Mouse (Mus musculus): Measurements from ENCODE around the gene Zcchc9. TPM values are rescaled to one million over a fixed set of nuclear protein-coding genes. Genes with fewer than 3 reads are reported as not detected.
"Not testable (repeated sequence)": the region's sequence is repeated elsewhere in the genome, so short reads cannot be mapped to it uniquely, and the experiment has no call there.

Zcchc9 gene
- polyA plus RNA-seq, 1 experiment from 2014 or later = 34.3 TPM

DNA sequence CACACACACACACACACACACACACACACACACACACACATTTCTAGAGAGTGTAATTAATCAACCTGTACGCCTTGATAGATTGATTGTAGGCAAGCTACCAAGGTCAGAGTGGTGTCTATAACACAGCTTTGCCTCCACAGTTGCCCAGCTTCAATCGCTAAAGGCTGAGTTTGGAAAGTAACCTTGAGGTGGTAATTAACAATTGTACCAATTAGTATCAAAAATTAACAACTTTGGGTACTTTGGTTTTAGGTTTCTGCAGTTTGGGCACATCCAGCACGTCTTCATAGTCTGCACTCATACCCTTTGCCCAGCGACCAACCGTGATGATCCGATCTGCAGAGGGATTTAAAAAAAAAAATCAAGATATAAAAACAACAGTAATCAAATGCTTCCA is 10.6 kb downstream of the Zcchc9 start:
- WGBS = 95% methylated on average over 6 of the region's 6 CpGs
- Histone ChIP-seq H3K4me1 (no peaks in the 10 kb centered on the region), H3K9me3 (no peaks in the 10 kb centered on the region), H3K27ac (no peak overlapping the region), H3K36me3 (peaks cover 66% of the 10 kb centered on the region), H3K27me3 (no peaks in the 10 kb centered on the region), H3K4me3 (no peak overlapping the region), H3K9ac (no peak overlapping the region), H3K4me2 (replicated peaks) (no peak overlapping the region)
- ATAC-seq (ENCODE audit: insufficient number of reproducible peaks, insufficient read depth, low FRiP score, low TSS enrichment) = no peak

GRCm38 (mm10) chr13:91796003-91796402 is 11.5 kb downstream of the Zcchc9 start:
- H3K4me2 ChIP-seq (replicated peaks) = no peak overlapping the region
- H3K9me3 ChIP-seq = no peaks in the 10 kb centered on the region
- no peak overlapping the region for H3K9ac ChIP-seq
- 78% methylated on average over 6 of the region's 6 CpGs for WGBS
- peaks cover 61% of the 10 kb centered on the region for H3K36me3 ChIP-seq
- ATAC-seq (ENCODE audit: insufficient number of reproducible peaks, insufficient read depth, low FRiP score, low TSS enrichment) = no peak
- no peak overlapping the region for H3K27ac ChIP-seq
- H3K4me3 ChIP-seq = no peak overlapping the region
- no peaks in the 10 kb centered on the region for H3K4me1 ChIP-seq
- H3K27me3 ChIP-seq = no peaks in the 10 kb centered on the region

DNA sequence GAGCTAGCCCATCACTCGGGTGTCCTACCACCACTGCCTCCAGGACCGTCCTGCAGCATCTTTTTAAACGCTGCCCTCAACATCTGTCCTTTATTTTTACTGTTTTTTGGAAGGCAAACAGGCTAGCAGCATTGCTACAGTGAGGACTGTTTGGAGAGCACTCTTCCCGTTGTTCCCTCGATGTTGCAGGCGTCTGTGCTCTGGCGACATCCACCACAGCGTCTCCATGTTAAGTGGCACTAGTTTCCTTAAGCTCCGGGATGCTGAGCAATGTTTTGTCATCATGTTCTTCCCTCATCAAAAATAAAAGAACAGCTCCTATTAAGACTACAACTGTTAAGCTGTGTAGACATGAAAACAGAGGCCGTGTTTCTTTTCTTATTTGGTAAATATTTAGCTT is 11.9 kb downstream of the Zcchc9 start:
- H3K9ac ChIP-seq = no peak overlapping the region
- H3K4me1 ChIP-seq = no peaks in the 10 kb centered on the region
- H3K27ac ChIP-seq = no peak overlapping the region
- H3K4me2 ChIP-seq (replicated peaks) = no peak overlapping the region
- no peaks in the 10 kb centered on the region for H3K9me3 ChIP-seq
- ATAC-seq (ENCODE audit: insufficient number of reproducible peaks, insufficient read depth, low FRiP score, low TSS enrichment) = no peak
- 88% methylated on average over 10 of the region's 10 CpGs for WGBS
- H3K4me3 ChIP-seq = no peak overlapping the region
- no peaks in the 10 kb centered on the region for H3K27me3 ChIP-seq
- peaks cover 59% of the 10 kb centered on the region for H3K36me3 ChIP-seq

DNA sequence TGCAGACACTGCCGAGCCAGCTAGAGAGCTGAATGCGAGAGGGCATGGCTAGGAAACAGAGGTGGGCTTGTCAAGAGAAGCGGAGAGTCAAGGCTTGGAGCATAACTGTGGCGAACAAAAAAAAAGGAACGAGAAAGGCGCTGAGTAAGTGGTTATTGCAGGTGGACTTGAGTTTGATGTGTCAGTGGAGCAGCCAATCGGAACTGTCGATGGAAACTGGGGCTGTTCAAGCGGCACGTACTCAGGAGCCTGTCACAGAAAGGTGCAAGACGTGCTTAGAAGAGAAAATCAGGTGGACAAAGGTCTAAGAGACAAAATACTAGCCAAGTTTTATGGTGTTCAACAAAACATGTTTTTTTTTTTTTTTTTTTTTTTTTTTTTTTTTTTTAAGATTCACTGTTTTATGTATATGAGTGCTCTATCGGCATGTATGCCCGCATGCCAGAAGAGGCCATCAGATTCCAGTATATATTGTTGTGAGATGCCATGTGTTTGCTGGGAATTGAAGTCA is 12.5 kb downstream of the Zcchc9 start:
- no peak overlapping the region for H3K4me3 ChIP-seq
- H3K4me1 ChIP-seq = no peaks in the 10 kb centered on the region
- H3K27ac ChIP-seq = no peak overlapping the region
- no peaks in the 10 kb centered on the region for H3K9me3 ChIP-seq
- no peak overlapping the region for H3K4me2 ChIP-seq (replicated peaks)
- H3K27me3 ChIP-seq = no peaks in the 10 kb centered on the region
- WGBS = 93% methylated on average over 13 of the region's 13 CpGs
- peaks cover 52% of the 10 kb centered on the region for H3K36me3 ChIP-seq
- ATAC-seq (ENCODE audit: insufficient number of reproducible peaks, insufficient read depth, low FRiP score, low TSS enrichment) = no peak
- H3K9ac ChIP-seq = no peak overlapping the region

GRCm38 (mm10) chr13:91792035-91792434 is 15.5 kb downstream of the Zcchc9 start:
- 71% methylated on average over 1 of the region's 1 CpGs for WGBS
- Histone ChIP-seq H3K36me3 (peaks cover 26% of the 10 kb centered on the region), H3K9ac (no peak overlapping the region), H3K4me2 (replicated peaks) (no peak overlapping the region), H3K27ac (no peak overlapping the region), H3K9me3 (no peaks in the 10 kb centered on the region), H3K4me1 (no peaks in the 10 kb centered on the region), H3K27me3 (no peaks in the 10 kb centered on the region), H3K4me3 (no peak overlapping the region)
- no peak for ATAC-seq (ENCODE audit: insufficient number of reproducible peaks, insufficient read depth, low FRiP score, low TSS enrichment)

DNA sequence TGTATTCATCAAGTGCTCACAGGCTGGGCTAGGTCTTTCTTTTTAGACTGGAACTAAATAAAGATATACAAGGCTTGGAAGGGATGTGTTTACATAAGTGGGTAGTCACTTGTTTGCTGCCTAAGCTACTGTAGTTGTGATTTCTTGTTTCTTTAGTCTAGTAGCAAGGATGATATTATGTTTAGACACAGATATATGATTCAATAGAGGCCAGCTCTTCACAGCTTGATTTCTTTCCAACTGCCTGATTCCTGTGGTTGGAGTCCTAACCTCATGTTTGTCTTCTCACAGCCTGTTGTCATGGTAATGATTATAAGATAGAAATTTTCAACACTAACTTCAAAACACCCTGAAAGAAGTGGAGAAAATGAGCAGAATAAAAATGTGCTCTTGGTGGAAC is 27.6 kb downstream of the Zcchc9 start:
- H3K9ac ChIP-seq = no peak overlapping the region
- no peak overlapping the region for H3K4me2 ChIP-seq (replicated peaks)
- no peaks in the 10 kb centered on the region for H3K36me3 ChIP-seq
- H3K4me3 ChIP-seq = no peak overlapping the region
- H3K27ac ChIP-seq = no peak overlapping the region
- no peaks in the 10 kb centered on the region for H3K27me3 ChIP-seq
- ATAC-seq (ENCODE audit: insufficient number of reproducible peaks, insufficient read depth, low FRiP score, low TSS enrichment) = no peak
- H3K4me1 ChIP-seq = no peaks in the 10 kb centered on the region
- H3K9me3 ChIP-seq = no peaks in the 10 kb centered on the region

DNA sequence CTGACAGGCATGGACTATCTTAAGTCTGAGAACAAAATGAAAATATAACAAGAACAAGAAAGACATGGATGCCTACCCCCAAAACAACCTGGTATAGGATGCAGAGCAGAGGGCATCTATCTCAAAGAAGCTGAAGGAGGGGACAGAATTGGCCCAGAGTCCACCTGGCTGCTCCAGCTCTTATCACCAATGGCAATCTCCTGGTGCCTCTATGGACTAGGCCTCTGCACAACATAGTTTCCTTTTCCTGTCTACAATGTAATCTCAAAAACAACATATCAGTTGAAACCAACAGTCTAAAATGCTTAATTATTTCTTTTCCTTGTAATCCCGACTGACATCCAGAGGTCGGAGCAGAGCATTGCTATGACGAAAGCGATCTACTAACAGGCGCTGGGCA is 29.4 kb downstream of the Zcchc9 start:
- ATAC-seq (ENCODE audit: insufficient number of reproducible peaks, insufficient read depth, low FRiP score, low TSS enrichment) = no peak
- 89% methylated on average over 5 of the region's 5 CpGs for WGBS
- H3K9me3 ChIP-seq = no peaks in the 10 kb centered on the region

DNA sequence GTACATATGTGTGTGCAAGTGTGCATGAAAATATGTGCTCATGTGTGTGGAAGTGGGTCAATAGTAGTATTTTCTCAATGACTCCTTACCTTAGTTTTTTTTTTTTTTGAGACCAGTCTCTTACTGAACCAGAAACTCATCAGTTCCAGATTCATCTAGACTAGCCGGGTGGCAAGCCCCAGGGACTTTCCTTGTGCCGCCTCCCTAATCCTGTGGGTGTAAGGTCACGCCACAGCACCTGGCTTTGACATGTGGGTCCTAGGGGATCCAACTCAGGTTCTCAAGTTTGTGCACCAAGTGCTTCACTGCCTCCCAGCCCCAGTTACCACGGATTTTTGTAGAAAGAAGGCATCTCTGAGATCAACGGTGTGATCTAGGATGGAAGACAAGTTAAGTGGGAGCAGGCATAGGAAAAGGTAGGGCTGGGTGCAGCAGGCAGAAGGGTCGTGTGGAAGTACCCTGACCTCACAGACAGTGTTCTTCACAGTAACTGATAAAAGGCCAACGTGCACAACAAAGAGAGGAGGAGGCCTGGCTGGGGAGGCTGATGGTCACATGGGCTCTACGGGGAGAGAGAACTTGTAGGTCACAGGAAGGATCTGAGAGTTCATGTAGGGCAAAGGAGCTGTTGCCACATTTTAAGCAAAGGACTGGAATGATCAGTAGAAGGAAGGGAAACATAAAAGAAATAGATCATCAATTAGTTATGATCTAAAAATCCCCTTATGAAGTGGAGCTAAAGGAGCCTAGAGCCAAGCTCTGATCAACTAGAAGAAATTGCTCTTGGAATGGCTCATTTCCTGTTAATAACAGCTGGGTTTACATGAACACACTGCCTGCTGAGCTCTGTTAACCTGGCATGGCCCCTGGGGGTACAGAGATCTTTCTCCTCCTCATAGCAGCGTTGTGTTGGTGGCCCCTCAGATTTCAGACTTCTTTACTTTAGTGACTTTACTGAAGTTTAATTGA is 38.5 kb downstream of the Zcchc9 start:
- no peaks in the 10 kb centered on the region for H3K9me3 ChIP-seq
- H3K9ac ChIP-seq = no peak overlapping the region
- H3K4me1 ChIP-seq = no peaks in the 10 kb centered on the region
- no peak for ATAC-seq (ENCODE audit: insufficient number of reproducible peaks, insufficient read depth, low FRiP score, low TSS enrichment)
- H3K36me3 ChIP-seq = no peaks in the 10 kb centered on the region
- H3K27ac ChIP-seq = no peak overlapping the region
- H3K27me3 ChIP-seq = no peaks in the 10 kb centered on the region
- no peak overlapping the region for H3K4me3 ChIP-seq
- H3K4me2 ChIP-seq (replicated peaks) = no peak overlapping the region
- 63% methylated on average over 9 of the region's 9 CpGs for WGBS

More for the DNA sequence above, 29.4 kb downstream of the Zcchc9 start:
- Histone ChIP-seq H3K27ac (no peak overlapping the region), H3K4me3 (no peak overlapping the region), H3K4me2 (replicated peaks) (no peak overlapping the region), H3K4me1 (no peaks in the 10 kb centered on the region), H3K36me3 (no peaks in the 10 kb centered on the region), H3K27me3 (no peaks in the 10 kb centered on the region), H3K9ac (no peak overlapping the region)

DNA sequence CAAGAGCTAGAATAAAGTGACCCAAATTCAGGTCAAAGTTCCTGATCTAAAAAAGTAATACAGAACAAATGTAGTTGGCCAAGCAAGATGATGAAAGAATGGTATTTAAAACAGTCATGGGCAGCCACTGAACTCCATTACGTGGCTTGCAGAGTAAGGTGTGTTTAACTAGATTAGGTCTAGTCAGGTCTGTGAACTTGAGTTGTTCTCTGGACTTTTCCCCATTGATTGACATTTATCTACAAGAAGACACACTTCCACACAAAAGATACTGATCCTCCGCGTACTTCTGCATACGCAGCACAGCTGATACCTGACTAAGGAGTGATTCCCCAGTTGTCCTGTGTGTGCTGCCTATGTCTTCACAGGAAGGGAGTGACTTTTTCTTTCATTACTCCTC is 41.9 kb downstream of the Zcchc9 start:
- H3K9me3 ChIP-seq = no peaks in the 10 kb centered on the region
- 89% methylated on average over 4 of the region's 4 CpGs for WGBS
- H3K27ac ChIP-seq = no peak overlapping the region
- H3K9ac ChIP-seq = no peak overlapping the region
- no peak for ATAC-seq (ENCODE audit: insufficient number of reproducible peaks, insufficient read depth, low FRiP score, low TSS enrichment)
- H3K4me2 ChIP-seq (replicated peaks) = no peak overlapping the region
- no peaks in the 10 kb centered on the region for H3K4me1 ChIP-seq
- no peak overlapping the region for H3K4me3 ChIP-seq
- H3K36me3 ChIP-seq = no peaks in the 10 kb centered on the region
- H3K27me3 ChIP-seq = no peaks in the 10 kb centered on the region

- H3K9ac ChIP-seq; H3K36me3 ChIP-seq; H3K27me3 ChIP-seq; ATAC-seq (ENCODE audit: insufficient number of reproducible peaks, insufficient read depth, low FRiP score, low TSS enrichment); H3K27ac ChIP-seq; H3K4me1 ChIP-seq; H3K9me3 ChIP-seq; H3K4me2 ChIP-seq (replicated peaks); H3K4me3 ChIP-seq: not testable (repeated sequence)
- 93% methylated on average over 3 of the region's 3 CpGs for WGBS
Observed at GRCm38 (mm10) chr13:91763654-91764053, 43.9 kb downstream of the Zcchc9 start.

DNA sequence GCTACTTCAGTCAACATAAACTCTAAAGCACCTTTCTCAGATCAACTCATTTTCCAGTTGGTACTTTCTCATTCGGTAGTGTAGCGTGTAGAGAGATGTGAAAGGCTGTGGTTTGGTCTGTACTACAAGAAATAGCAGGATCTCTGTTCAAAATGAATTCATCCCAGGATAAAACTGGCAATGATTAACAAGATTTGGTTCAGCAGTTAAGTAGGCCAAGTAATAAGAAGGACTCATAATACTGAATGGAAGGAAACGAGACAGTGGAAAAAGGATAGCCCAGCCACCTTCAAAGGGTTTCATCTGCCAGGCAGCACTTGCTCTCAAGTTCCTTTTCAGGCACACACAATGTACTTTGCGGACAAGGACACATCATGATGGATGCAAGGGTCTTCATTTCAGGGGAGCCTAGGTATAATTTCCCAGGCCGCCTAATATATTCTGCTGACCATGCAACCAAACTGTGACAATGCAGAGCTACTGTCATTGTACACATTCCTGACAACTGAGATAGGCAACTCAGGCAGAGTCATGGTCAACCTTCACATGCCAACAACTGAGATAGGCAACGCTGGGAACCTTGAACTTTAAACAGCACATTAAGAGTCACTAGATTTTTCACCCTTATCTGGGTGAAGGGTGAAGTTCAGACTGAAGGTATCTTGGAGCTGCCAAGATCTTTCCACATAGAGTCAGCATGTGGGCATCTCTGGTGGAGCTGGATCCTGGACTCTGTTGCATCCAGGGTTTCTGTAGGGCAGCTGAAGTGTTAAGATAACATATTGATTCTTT is 45.7 kb downstream of the Zcchc9 start:
- Histone ChIP-seq H3K9ac (no peak overlapping the region), H3K27me3 (no peaks in the 10 kb centered on the region), H3K4me2 (replicated peaks) (no peak overlapping the region), H3K4me3 (no peak overlapping the region), H3K27ac (no peak overlapping the region), H3K4me1 (no peaks in the 10 kb centered on the region), H3K9me3 (no peaks in the 10 kb centered on the region), H3K36me3 (no peaks in the 10 kb centered on the region)
- no peak for ATAC-seq (ENCODE audit: insufficient number of reproducible peaks, insufficient read depth, low FRiP score, low TSS enrichment)
- 90% methylated on average over 6 of the region's 6 CpGs for WGBS

All from embryonic facial prominence, embryonic 12.5 days (tissue).